Mouse (Mus musculus) naive thymus-derived CD4-positive, alpha-beta T cell, adult 5 months (primary cell): ENCODE results near the gene Scrn2. TPM values are rescaled to one million over a fixed set of nuclear protein-coding genes. Genes with fewer than 3 reads are reported as not detected.

Experiments used
- polyA plus RNA-seq: library from polyadenylated mRNA; unstranded; fragments of 100-300 nt; shearing (Covaris generic); gene quantifications from one replicate; pipeline ENCODE4 v1.2.1, GENCODE M21; 2017

Gene Scrn2
- 5.6 TPM for polyA plus RNA-seq

GRCm38 (mm10) chr11:97029686-97030417 lies at the start of gene Scrn2:
TSS of gene Scrn2 (plus strand) at chr11:97029938.

GRCm38 (mm10) chr11:96982859-96983258 lies 46.9 kb upstream of the Scrn2 start, which contains the start of gene Sp2:
TSS of gene Sp2 (minus strand) at chr11:96982959.

GRCm38 (mm10) chr11:97013121-97013670 lies 16.5 kb upstream of the Scrn2 start, which contains the start of gene Sp6:
TSS of gene Sp6 (plus strand) at chr11:97013394.

GRCm38 (mm10) chr11:97041022-97041899 lies 11.5 kb downstream of the Scrn2 start, which contains the start of the genes Lrrc46 and Mrpl10:
TSS of gene Lrrc46 (minus strand) at chr11:97041407.
TSS of gene Mrpl10 (plus strand) at chr11:97041560.

DNA sequence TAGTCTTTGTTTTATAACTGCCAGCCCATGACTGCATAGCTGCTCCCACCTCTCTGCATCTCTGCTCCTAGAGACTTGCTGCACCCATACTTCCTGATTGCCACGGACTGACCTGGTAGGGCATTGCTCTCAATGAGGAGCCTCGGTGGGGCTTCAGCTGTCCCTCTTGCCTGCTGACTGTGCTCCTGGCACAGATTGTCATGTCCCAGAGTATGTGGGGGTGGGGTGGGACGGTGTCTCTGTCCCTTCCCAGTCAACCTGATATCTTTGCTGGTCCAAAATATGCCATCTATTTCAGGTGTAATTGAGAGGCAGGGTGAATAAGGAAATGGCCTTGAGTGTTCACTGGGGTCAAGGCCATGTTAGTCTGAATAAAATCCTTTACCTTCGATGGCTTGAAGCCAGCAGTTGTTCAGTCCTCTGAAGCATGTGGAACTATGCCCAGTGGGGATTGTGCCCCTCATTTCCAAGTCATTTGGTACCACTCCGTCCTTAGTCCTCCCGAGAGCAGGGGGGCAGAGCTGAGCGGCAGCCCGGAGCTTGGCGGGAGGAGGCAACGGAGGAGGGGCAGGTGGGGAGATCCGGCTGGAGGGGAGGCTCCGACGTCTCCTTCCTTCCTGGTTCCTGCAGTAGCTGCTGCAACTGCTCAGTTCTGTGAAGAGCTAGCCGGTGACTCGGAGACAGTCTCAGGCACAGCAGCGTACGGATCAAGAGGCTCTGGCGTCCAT lies 20.6 kb downstream of the Scrn2 start, which contains the start of gene Osbpl7:
Osbpl7 (plus strand) TSS at position 413 of the 728 bp plus-strand sequence.

Other genes starting within 250 kb of the Scrn2 start
- gene Cbx1, start 240.8 kb upstream of the Scrn2 start, polyA plus RNA-seq, result 35.9 TPM
- 53.4 TPM for gene Nfe2l1, start 200.0 kb upstream of the Scrn2 start, polyA plus RNA-seq
- not detected for gene Copz2, start 180.1 kb upstream of the Scrn2 start, polyA plus RNA-seq
- 72.0 TPM for gene Cdk5rap3, start 113.4 kb upstream of the Scrn2 start, polyA plus RNA-seq
- gene Prr15l, start 101.8 kb upstream of the Scrn2 start, polyA plus RNA-seq, result not detected
- 31.8 TPM for gene Pnpo, start 86.0 kb upstream of the Scrn2 start, polyA plus RNA-seq
- gene Sp2, start 47.0 kb upstream of the Scrn2 start, polyA plus RNA-seq, result 80.0 TPM
- gene Sp6, start 16.5 kb upstream of the Scrn2 start, polyA plus RNA-seq, result 1.0 TPM
- not detected for gene Lrrc46, start 11.5 kb downstream of the Scrn2 start, polyA plus RNA-seq
- 37.5 TPM for gene Mrpl10, start 11.6 kb downstream of the Scrn2 start, polyA plus RNA-seq
- gene Osbpl7, start 20.7 kb downstream of the Scrn2 start, polyA plus RNA-seq, result 18.4 TPM
- gene Tbx21, start 85.4 kb downstream of the Scrn2 start, polyA plus RNA-seq, result 0.46 TPM
- gene Tbkbp1, start 121.6 kb downstream of the Scrn2 start, polyA plus RNA-seq, result not detected
- 26.6 TPM for gene Kpnb1, start 157.9 kb downstream of the Scrn2 start, polyA plus RNA-seq